Mouse (Mus musculus) embryonic facial prominence, embryonic 11.5 days (tissue): Measurements from ENCODE around the gene Ttc23. TPM values are rescaled to one million over a fixed set of nuclear protein-coding genes. Genes with fewer than 3 reads are reported as not detected.

Source experiments
- ATAC-seq: fragments of 200-750 bp; cut with Nextera tagmentation; replicated peaks from 2 replicates; pipeline ENCODE4 v1.8.0; 2017; ENCODE audit warnings: low read depth; ENCODE audit not compliant: insufficient number of reproducible peaks, low FRiP score, low TSS enrichment
- DNase-seq: peaks from one replicate; pipeline ENCODE4 v3.0.0-alpha.2; 2015; ENCODE audit warnings: low spot score
- H3K27ac ChIP-seq: fragments of 300-500 bp; sonication (generic); replicated peaks from 2 replicates; pipeline ENCODE4 v1.5.1; 2014; ENCODE audit warnings: mild to moderate bottlenecking, low read depth, low read length, control low read depth
- H3K27me3 ChIP-seq: fragments of 300-500 bp; sonication (generic); 2 replicates; pipeline ENCODE4 v1.6.1; 2014; ENCODE audit warnings: mild to moderate bottlenecking, low read length, moderate library complexity, mixed read lengths; ENCODE audit not compliant: control insufficient read depth, insufficient read depth
- H3K36me3 ChIP-seq: fragments of 300-500 bp; sonication (generic); replicated peaks from 2 replicates; pipeline ENCODE4 v1.6.1; 2014; ENCODE audit warnings: low read depth, mild to moderate bottlenecking, low read length, moderate library complexity, mixed read lengths; ENCODE audit not compliant: control insufficient read depth, insufficient read depth
- H3K4me1 ChIP-seq: fragments of 300-500 bp; sonication (generic); 2 replicates; pipeline ENCODE4 v1.6.1; 2014; ENCODE audit warnings: low read length, mixed read lengths; ENCODE audit not compliant: control insufficient read depth, insufficient read depth
- H3K4me2 ChIP-seq: fragments of 300-500 bp; sonication (generic); 2 replicates; pipeline ENCODE4 v1.6.1; 2014; ENCODE audit warnings: low read depth, mild to moderate bottlenecking, control low read depth, low read length, moderate library complexity
- H3K4me3 ChIP-seq: fragments of 300-500 bp; sonication (generic); 2 replicates; pipeline ENCODE4 v1.5.1; 2014; ENCODE audit warnings: low read depth, low read length, control low read depth
- H3K9ac ChIP-seq: fragments of 300-500 bp; sonication (generic); replicated peaks from 2 replicates; pipeline ENCODE4 v1.6.1; 2014; ENCODE audit warnings: mild to moderate bottlenecking, control low read depth, low read length
- H3K9me3 ChIP-seq: fragments of 300-500 bp; sonication (generic); replicated peaks from 2 replicates; pipeline ENCODE4 v1.6.1; 2016; ENCODE audit warnings: mild to moderate bottlenecking, low read length, inconsistent platforms, mixed read lengths; ENCODE audit not compliant: control insufficient read depth
- WGBS: fragments of 180-500 bp; shearing (Covaris S2); extraction: QIAGEN DNeasy Blood & Tissue Kit; methylation state at CpG from one replicate; pipeline ENCODE4 v1.1.7; 2014; 5-methylcytosine and 5-hydroxymethylcytosine counted together
- microRNA-seq: library from miRNA; unstranded; fragments of <30 nt; microRNA quantifications from one replicate; pipeline ENCODE4, GENCODE M21; 2016; ENCODE audit warnings: borderline number of aligned reads
- polyA plus RNA-seq: library from polyadenylated mRNA; unstranded; fragments of >200 nt; fragmentation: Nextera tagmentation; extraction: Ambion mirVana; gene quantifications from 2 replicates; pipeline ENCODE4 v1.2.1, GENCODE M21; 2014

Ttc23 gene
- polyA plus RNA-seq, 1 experiment from 2014 or later, result 58.3 TPM

DNA sequence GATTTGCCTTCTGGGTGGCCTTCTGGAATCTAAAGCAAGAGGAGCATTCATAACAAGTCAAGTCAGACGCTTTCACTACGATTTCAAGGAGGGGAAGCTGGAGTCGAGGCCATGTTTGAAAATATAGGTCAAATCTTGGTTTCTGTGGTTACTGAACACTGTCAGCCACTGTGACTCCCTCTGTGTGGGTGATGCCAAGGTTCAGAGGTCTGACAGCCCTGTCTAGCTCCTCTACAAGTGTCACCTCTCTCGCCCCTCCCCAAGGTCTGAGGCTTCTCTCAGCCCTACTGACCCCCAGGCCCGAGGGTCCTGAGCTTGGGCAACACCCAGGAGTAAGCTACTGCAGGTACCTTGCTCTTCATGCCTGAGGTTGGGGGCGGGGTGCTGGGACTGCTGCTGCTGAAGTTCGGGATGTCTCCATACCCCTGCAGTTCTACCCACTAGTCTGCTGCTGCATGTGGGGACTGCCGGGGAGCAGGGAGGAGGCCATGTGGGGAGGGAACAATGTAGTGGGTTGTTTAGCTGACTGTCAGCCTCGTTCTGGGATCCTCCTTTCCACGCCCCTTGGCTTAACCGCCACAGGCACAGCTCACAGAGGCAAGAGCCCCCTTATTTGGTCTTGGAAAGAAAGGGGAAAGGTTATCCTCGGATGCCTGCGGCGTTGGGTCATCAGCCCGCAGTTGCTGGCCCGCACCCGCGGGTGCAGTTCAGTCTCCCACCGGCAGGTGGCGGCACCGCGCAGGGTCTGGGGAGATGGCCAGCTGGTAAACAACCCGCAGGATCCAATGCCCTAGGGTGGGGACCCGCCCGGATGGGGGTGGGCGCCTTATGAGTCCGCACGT is 156.0 kb downstream of the Ttc23 start:
- no peaks in the 10 kb centered on the region for H3K4me1 ChIP-seq
- DNase-seq (peak; percentile 87), ATAC-seq (peak; percentile 68)
- no peaks in the 10 kb centered on the region for H3K36me3 ChIP-seq
- H3K4me2 ChIP-seq, result peak overlapping the region; percentile 71
- H3K9ac ChIP-seq, result peak overlapping the region; percentile 39
- H3K27ac ChIP-seq, result no peak overlapping the region
- H3K4me3 ChIP-seq, result peak overlapping the region; percentile 33
- no peaks in the 10 kb centered on the region for H3K9me3 ChIP-seq
- 15% methylated on average over 28 of the region's 28 CpGs for WGBS
- no peaks in the 10 kb centered on the region for H3K27me3 ChIP-seq

DNA sequence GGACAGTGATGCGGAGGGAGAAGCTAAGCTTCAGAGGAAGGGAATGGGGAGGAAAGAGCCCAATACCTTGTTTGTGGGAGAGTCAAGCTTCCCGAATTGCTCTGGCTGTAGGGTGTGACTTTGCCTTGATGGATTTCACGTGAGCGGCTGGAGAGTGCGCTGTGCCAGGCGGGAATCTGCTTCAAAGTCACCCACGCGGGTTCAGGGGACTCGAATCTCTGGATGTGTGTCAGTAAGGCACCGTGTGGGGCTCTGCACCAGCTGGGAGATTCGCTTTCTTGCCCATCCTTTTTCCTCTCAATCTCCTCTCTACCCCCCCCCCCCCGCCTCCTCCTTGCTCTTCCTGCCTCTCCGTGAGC is 156.6 kb downstream of the Ttc23 start:
- DNase-seq (no peak), ATAC-seq (peak; percentile 35; the same call in 1 of the 2 replicates)
- Histone ChIP-seq H3K9me3 (no peaks in the 10 kb centered on the region), H3K36me3 (no peaks in the 10 kb centered on the region), H3K4me1 (no peaks in the 10 kb centered on the region), H3K9ac (peak overlapping the region; percentile 39), H3K4me3 (peak overlapping the region; percentile 33), H3K27ac (no peak overlapping the region), H3K27me3 (no peaks in the 10 kb centered on the region), H3K4me2 (peak overlapping the region; percentile 71)
- 15% methylated on average over 12 of the region's 13 CpGs for WGBS

Small RNA genes within 50 kb of the gene (microRNA-seq; reads per million reads assigned to microRNA genes)
- not detected for gene Gm23844

Other genes starting within 250 kb of the Ttc23 start
- gene Lrrc28, start 2.1 kb upstream of the Ttc23 start, polyA plus RNA-seq, result 24.9 and 27.6 TPM in 2 replicates
- 1.3 and 1.9 TPM in 2 replicates for gene Synm, start 112.3 kb downstream of the Ttc23 start, polyA plus RNA-seq